Mouse (Mus musculus): ENCODE data around the gene Pgam2. TPM values are rescaled to one million over a fixed set of nuclear protein-coding genes. Genes with fewer than 3 reads are reported as not detected.

Gene Pgam2
- 0.22 and 0.72 TPM in 2 replicates for polyA plus RNA-seq (2012; rRNA removed)

GRCm38 (mm10) chr11:5803551-5803981, at the start of gene Pgam2:
Pgam2 (minus strand) TSS chr11:5803733.

GRCm38 (mm10) chr11:5837251-5838246, 34.0 kb upstream of the Pgam2 start, which contains the start of gene Polm:
Polm (minus strand) TSS chr11:5838016.

GRCm38 (mm10) chr11:5788056-5789014, 15.2 kb downstream of the Pgam2 start, which contains the start of gene Dbnl:
Dbnl (plus strand) TSS chr11:5788488.

DNA sequence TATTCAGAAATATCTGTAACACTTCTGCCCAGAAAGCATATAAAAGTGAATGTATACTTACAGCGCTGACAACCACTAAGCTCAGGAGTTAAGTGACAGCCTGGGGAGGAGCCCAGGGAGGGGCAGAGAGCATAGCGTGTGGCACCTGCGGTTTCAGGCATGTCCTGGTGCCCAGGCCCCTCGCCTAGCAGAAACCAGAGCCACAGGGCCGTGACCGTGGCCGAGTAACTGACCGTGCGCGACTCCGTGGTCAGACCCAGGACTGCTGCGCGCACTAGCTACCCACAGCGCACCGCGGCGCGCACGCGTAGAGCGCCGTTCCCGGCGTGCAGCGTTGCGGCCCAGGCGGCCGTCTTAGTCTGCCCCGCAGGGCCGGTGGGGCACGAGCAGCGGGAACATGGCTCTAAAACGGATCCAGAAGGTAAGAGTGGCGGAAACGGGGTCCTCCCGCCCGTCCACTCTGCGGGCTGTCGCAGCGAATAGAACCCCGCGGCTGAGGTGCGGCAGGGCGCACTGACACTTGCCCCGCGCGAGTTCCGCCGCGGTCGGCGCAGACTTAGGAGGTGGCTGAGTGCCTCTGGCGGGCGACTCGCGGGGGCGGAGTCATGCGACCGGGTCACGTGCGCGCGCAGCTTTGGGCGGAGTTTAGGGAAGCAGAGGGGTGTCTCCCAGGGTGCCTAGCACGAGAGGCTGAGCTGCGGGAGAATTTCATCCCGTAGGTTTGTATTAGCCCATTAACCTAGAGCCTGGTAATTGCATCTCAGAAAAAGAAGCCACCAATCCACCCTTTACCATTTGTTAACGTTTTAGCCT, 41.5 kb downstream of the Pgam2 start, which contains the start of gene Urgcp:
TSS of gene Urgcp (minus strand) at position 557 of the 813 bp plus-strand sequence.

Other genes with a start within 250 kb of the Pgam2 start
- 1.2 and 1.3 TPM in 2 replicates for gene Ankrd36, start 234.0 kb downstream of the Pgam2 start, polyA plus RNA-seq (2012; rRNA removed)
- gene Mrps24, start 88.1 kb downstream of the Pgam2 start, polyA plus RNA-seq (2012; rRNA removed), result 58.1 and 61.8 TPM in 2 replicates
- 3.8 and 4.0 TPM in 2 replicates for gene Urgcp, start 41.4 kb downstream of the Pgam2 start, polyA plus RNA-seq (2012; rRNA removed)
- 30.6 and 33.7 TPM in 2 replicates for gene Dbnl, start 15.2 kb downstream of the Pgam2 start, polyA plus RNA-seq (2012; rRNA removed)
- 5.3 and 5.4 TPM in 2 replicates for gene Polm, start 34.3 kb upstream of the Pgam2 start, polyA plus RNA-seq (2012; rRNA removed)
- gene Aebp1, start 58.2 kb upstream of the Pgam2 start, polyA plus RNA-seq (2012; rRNA removed), result 2.3 and 3.0 TPM in 2 replicates
- 33.2 and 39.5 TPM in 2 replicates for gene Pold2, start 74.6 kb upstream of the Pgam2 start, polyA plus RNA-seq (2012; rRNA removed)
- gene Myl7, start 95.0 kb upstream of the Pgam2 start, polyA plus RNA-seq (2012; rRNA removed), result 1.9 and 2.0 TPM in 2 replicates
- 9.9 and 21.9 TPM in 2 replicates for gene Gck, start 146.3 kb upstream of the Pgam2 start, polyA plus RNA-seq (2012; rRNA removed)
- 17.0 and 19.3 TPM in 2 replicates for gene Ykt6, start 152.0 kb upstream of the Pgam2 start, polyA plus RNA-seq (2012; rRNA removed)

Measured in liver, embryonic 18 days (tissue).